Mouse (Mus musculus) layer of hippocampus, postnatal 10 days (tissue): ENCODE data around the gene Il5. TPM values are rescaled to one million over a fixed set of nuclear protein-coding genes. Genes with fewer than 3 reads are reported as not detected.
"Not testable (repeated sequence)": the region's sequence is repeated elsewhere in the genome, so short reads cannot be mapped to it uniquely, and the experiment has no call there.

Experiments used
- DNase-seq, 2 experiments: peaks; one replicate each; pipeline ENCODE4 v3.0.0; 2021; ENCODE audit warnings: low spot score in 2 of 2
- total RNA-seq, 2 experiments: library from RNA; stranded (reverse); gene quantifications; 2 replicates each; pipeline ENCODE4 v1.2.3; 2021

Il5 gene
- total RNA-seq, 2 experiments from 2014 or later = not detected

- no peak for DNase-seq
Measured at GRCm38 (mm10) chr11:53742353-53742752, 21.8 kb downstream of the Il5 start.

- DNase-seq = no peak
Measured at GRCm38 (mm10) chr11:53745260-53745659, 24.7 kb downstream of the Il5 start.

GRCm38 (mm10) chr11:53747985-53748384, 27.4 kb downstream of the Il5 start:
- no peak for DNase-seq

GRCm38 (mm10) chr11:53748614-53749013, 28.0 kb downstream of the Il5 start:
- no peak for DNase-seq

DNA sequence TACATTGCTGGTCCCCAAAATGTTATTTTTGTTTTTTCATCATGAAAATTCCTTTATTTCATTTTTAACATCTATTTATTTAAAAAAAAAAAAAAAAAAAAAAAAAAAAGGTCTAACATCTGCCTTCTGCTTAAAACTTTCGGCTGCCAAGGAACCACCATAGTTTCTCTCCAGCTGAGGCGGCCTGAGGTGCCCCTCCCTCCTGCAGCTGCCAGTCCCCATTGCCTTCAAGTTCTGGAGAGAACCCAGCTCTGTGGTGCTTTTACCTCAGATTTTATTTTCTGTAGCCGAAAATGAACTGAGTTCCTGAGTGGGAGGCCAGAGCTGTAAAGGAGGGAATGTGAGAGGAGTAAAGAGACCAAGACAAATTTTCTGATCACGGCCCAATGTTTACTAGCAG, 28.7 kb downstream of the Il5 start:
- DNase-seq = no peak

DNA sequence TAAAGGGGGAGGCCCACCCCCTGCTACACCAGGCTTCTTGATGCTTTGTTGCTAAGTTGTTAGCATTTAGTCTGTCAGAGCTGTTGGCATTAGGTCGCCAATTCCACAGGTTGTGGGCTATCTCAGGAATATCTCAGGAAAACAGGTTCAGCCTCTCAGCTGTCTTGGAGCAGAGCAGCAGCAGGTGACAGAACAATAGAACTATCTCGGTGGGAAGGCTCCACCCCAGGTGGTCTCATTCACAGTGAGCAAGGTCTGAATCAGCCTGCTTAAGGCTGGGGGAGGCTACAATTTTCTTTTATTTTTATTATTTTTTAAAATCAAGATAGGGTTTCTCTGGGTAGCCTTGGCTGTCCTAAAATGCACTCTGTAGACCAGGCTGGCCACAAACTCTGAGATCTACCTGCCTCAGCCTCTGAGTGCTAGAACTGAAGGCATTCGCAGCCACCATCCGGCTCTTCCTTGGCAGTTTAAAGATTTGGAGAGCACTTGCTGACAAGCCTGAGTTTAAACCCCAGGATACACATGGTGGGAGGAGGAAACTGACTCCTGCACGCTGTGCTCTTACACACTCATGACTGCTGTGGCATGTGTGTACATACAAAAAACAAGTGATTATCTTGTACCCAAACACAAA, 29.2 kb downstream of the Il5 start:
- DNase-seq = no peak

DNA sequence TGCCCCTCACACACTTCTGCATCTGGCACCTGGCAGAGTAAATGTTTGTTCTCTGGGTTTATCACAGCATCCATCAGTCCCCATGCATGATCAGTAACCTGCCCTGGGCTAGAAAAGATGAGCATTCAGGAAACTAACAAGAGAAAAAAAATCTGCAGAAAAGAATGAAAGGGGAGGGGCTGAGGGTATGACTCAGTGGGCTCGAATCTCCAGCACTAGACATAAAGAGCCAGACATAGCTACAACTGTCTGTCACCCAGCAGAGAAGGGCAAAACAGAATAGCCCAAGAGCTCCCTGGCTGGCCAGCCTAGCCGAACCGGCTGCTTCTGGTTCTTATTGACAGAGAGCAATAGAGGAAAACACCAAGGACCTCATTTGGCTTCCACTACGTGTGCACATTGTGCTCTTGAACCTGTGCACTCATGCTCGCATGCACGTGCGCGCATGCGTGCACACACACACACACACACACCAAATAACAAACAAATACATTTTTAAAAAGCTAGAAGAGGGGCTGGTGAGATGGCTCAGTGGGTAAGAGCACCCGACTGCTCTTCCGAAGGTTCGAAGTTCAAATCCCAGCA, 34.5 kb downstream of the Il5 start:
- DNase-seq = no peak

GRCm38 (mm10) chr11:53757612-53758011, 37.0 kb downstream of the Il5 start:
- DNase-seq = no peak

DNA sequence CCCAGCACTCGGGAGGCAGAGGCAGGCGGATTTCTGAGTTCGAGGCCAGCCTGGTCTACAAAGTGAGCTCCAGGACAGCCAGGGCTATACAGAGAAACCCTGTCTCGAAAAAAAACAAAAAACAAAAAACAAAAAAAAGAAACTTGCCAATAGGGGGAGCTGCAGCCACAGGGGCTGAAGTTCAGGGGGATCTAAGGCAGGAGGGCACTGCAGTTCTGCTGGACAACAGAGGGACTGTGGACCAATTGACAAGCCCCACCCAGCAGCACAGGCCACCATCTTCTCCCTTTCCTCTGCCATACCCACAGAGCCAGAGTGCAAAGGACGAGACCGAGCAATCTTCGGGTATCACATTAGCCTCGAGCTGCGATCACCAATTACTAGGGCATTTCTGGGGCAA, 37.4 kb downstream of the Il5 start:
- DNase-seq = not testable (repeated sequence)

GRCm38 (mm10) chr11:53758791-53759351, 38.3 kb downstream of the Il5 start:
- DNase-seq = no peak

GRCm38 (mm10) chr11:53759545-53760406, 39.2 kb downstream of the Il5 start:
- no peak for DNase-seq

DNA sequence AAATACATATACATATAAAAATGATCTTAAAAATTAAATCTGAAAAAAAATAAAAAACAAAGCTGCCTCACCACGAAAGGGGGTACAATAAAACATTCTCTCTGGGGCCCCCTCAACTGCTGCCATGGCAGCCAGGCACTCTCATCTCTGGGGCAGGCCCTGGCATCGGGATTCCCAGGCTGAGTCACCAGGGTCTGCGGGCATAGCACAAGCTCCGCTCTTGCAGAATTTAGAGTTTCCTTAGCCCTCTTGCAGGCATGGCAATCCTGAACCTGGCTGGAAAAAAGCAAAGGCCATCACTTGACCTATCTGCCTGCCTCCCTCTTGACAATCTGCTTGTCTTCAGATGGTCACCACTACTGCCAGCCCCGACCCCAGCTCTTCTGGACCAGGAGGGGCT, 40.7 kb downstream of the Il5 start:
- DNase-seq = no peak

GRCm38 (mm10) chr11:53761822-53762221, 41.2 kb downstream of the Il5 start:
- DNase-seq = peak; percentile 55 to 64

GRCm38 (mm10) chr11:53762426-53762825, 41.8 kb downstream of the Il5 start:
- DNase-seq = no peak

GRCm38 (mm10) chr11:53762827-53763495, 42.4 kb downstream of the Il5 start:
- DNase-seq = peak; percentile 50 to 62

DNA sequence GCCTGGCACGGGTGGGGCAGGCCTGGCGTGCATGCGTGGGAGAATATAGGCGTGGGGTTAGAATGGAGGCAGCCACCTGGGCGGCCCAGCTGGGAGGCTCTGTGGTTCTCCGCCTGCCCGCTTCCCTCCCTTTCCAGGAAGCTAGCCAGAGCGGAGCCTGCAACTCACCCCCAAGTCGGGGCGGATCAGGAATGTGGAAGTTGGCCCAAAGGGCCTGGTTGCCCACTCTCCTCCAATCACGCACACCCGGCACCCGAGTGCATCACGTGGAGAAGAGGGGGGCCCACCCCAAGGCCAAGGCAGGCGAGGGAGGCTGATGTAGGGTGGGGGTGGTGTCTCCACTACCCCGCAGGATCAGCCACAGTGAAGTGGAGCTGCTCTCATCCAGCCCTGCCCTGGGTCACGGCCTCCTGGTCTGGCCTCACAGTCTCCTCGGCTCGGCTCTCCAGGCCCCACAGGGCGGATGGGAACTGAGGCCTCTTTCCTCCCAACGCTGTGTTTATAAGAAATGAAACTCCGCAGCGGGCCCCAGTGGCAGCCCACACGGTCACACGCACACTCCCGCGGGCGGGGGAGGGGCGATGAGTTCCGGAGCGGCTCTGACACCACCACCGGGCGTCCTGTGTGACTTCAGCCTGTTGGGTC, 43.0 kb downstream of the Il5 start:
- peak; percentile 82 to 83 for DNase-seq

DNA sequence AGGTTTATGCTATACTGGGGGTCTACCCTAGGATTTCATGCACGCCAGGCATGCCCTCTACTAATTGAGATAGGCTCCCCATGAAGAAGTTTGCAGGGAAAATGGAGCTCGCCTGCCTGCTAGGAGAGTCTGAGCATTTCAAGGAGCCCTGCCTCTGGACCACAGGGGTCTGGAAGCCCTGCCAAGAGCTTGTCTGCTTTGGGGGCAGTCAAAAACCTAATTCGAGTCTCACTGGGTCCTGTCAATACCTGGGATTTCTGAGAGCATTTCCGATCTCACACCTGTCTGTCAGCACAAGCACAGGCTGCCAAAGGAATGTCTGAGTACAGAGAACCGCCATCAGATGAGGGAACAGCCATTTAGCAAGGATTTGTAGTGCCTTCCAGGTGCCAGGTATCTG, 44.0 kb downstream of the Il5 start:
- DNase-seq = no peak

DNA sequence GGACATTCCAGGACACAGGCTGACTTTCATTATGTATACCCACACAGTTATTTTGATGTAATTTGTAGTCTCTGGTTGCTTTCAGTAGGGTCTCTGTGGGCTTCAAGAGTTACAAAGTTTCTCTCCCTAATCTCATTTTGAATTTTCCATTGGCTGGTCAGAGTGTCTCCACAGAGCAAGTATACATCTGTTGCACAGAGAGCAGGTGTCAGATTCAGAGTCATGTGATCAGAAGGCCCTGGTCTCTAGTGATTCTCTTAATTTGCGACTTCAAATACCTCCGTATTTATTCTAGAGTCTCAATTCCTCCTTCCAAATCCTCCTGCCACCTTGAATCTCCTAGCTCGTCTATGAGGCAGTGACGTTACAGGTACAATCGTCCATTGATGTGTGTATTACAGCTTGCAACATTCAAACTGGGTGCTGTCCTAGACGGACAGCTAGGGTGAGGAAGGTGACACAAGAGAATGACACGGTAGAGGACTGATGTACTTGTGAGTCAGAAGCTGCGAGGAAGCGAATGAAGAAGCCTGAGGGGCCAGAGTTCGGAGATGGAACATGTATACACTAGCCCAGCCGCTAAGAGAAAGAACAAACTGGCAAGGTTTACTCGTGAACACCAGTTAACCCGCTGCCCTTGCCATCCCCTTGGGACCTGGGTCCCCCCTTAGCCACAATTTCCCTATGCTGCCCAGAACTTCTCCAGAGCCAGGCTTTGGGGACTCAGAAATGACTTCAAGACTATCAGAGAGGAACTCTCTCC, 48.0 kb downstream of the Il5 start:
- DNase-seq = no peak

DNA sequence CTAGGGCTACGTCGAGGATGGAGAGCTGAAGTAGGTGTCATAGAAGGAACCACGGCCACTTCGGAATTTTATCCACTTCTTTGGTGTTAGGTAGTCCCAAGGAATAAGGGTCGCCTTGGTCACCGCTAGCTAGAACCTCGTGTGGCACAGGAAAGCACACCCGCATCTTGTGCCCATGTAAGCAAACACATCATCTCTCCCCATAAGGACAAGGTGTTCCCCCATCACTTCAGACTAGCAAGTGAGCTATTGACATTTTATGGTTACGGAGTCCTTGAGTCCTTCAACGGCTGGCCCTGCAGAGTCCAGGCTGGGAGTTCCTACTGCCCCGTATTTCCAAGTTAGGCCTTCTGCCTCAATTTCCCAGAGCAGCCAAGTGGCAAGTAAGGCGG, 48.6 kb downstream of the Il5 start:
- no peak for DNase-seq

GRCm38 (mm10) chr11:53769760-53770124, 49.1 kb downstream of the Il5 start, which contains the start of gene Irf1:
Gene Irf1, plus strand, starts transcription at chr11:53770014.
- DNase-seq = peak; percentile 80 to 87
